Mouse (Mus musculus): ENCODE measurements around the gene Chp2.
"Not testable (repeated sequence)": the region's sequence is repeated elsewhere in the genome, so short reads cannot be mapped to it uniquely, and the experiment has no call there.

The Chp2 gene

DNA sequence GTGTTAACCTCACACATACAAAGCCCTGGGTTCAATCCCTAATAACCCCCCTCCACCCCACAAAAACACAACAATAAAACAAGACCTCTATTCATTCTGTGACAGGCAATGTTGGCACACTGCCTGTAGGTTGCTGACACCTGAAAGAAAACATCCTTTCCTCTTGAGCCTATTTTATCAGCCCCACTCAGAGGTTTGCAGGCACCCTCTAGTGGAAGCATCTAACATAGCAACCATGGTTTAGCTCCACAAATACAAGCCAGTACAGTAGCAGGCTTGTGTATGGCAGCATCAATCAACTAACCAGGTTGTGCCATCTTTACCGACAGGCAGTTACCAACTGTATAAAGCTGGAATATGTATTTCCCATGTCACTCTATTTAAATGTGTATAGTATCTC lies 23.0 kb downstream of the Chp2 start:
- peak in 1 of 2 experiments; percentile 12 for DNase-seq (ENCODE audit: low spot score in 2 of 2)

- DNase-seq (ENCODE audit: low spot score in 2 of 2), result not testable (repeated sequence)
These were observed 23.4 kb downstream of the Chp2 start for GRCm38 (mm10) chr7:122242744-122243143.

- DNase-seq (ENCODE audit: low spot score in 2 of 2), result no peak
These were observed 24.9 kb downstream of the Chp2 start for GRCm38 (mm10) chr7:122244166-122244565.

GRCm38 (mm10) chr7:122244584-122244983 lies 25.3 kb downstream of the Chp2 start:
- no peak for DNase-seq (ENCODE audit: low spot score in 2 of 2)

DNA sequence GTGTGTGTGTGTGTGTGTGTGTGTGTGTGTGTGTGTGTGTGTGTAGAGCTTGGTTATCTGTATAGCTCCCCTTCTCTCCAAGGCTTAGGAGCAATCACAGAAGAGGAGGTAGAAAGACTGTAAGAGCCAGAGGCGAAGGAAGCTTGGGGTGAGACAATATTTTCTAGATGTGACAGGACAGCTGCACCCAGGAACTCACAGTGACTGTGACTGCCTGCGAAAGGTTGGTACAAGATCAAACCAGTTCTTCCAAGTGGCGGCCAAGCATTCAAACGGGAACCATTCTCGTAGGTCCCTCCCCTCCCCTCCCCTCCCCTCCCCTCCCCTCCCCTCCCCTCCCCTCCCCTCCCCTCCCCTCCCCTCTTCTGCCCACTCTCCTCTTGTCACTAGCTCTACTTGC lies 26.7 kb downstream of the Chp2 start:
- no peak for DNase-seq (ENCODE audit: low spot score in 2 of 2)

DNA sequence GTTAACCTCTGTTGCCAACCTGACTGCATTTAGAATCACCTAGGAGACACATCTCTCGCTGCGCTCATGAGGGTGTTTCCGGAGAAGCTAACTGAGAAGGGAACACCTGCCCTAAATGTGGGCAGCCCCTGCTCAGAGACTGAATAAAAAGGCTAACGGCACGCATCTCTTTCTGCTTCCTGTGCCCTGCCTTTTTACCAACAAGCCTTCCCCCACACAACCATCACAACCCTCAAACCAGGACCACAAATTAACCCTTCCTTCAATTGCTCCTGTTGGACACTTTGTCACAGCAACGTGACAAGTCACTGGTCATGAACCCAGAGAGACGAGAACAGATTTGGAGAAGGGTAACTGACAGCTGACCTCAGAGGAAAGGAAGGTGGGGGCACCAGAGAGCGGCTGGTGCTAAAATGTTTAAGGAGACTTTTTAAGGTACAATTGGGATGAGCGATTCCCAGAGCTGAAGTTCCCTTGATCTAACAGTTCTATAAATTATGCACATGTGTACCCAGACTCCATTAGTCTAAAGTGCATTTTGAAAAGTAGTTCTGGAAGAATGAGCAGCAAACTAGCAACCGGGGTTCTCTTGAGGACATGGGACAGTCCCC lies 28.1 kb downstream of the Chp2 start:
- no peak for DNase-seq (ENCODE audit: low spot score in 2 of 2)

DNA sequence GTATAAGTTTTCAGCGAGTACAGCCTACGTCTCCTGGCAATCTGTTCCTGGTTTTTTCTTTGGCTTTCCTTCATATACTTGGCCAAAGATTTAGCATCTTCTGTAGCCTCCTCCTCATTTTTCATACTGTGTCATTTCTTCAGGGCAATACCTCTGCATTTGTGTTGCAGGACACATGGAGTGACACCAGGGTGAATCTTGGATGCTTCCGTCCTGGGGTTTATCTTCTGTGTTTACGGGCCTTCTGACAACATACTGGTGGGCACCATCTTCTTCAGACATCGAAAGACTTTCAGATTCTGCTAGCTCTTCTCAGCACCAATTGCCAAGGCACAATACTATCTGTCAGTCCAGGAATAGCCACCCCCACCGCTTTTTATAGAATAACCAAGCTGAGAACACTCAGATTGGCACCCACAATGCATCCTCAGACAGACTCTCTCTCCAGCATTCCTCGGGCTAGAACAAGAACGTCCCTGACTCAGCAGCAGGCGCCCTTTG lies 30.1 kb downstream of the Chp2 start:
- no peak for DNase-seq (ENCODE audit: low spot score in 2 of 2)

- peak; percentile 51 to 62 for DNase-seq (ENCODE audit: low spot score in 2 of 2)
These were observed 32.1 kb downstream of the Chp2 start for GRCm38 (mm10) chr7:122251197-122252011.

GRCm38 (mm10) chr7:122256722-122257121 lies 37.4 kb downstream of the Chp2 start:
- no peak for DNase-seq (ENCODE audit: low spot score in 2 of 2)

GRCm38 (mm10) chr7:122258521-122258920 lies 39.2 kb downstream of the Chp2 start:
- DNase-seq (ENCODE audit: low spot score in 2 of 2), result no peak

DNA sequence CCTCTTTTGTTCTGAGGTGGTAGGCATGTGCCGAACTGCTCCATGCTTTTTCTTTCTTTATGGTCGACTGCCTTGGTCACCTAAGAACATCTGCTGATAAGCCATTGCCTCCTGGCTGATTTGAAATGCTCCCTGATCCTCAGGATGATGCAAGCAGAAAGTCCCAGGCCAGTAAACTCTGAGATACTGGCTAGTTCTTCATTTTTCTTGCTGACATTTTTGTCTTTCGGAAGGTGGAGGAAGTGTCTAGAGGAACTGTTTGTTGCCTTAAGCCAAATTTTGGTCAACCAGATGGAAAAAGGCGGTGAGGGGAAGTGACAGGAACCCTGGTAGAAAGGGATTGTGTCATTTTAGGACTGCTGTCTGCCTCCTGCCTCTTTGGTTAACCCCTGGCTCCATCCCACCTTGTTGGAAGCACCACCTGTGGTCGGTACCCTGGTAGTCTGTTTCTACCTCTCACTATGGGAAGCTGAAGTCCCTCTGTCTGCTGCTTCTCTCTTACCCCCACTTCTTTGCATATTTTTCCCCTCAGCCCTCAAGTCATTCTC lies 40.8 kb downstream of the Chp2 start:
- no peak for DNase-seq (ENCODE audit: low spot score in 2 of 2)

- DNase-seq (ENCODE audit: low spot score in 2 of 2), result no peak
These were observed 49.7 kb downstream of the Chp2 start for GRCm38 (mm10) chr7:122268983-122269486.

DNA sequence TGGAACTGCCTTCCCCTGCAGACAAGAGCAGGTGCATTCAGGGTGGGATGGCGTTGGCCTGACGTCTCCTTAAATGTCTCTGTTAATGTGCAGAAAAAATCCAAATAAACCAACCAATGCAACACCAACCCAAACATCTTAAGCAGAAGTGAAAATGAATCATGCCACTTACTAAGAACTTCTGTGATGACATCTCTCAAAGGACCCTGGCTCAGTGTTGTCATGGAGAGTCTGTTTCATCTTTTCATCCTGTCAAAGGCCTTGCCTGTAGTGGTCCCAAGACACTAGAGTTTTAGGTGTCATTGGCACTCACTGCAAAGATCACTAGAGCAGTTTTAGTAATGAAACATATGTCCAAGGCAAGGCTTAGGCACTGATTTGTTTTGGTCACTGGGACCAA lies 53.0 kb downstream of the Chp2 start:
- no peak for DNase-seq (ENCODE audit: low spot score in 2 of 2)
